Mouse (Mus musculus): Measurements from ENCODE around the gene Gm9758. TPM values are rescaled to one million over a fixed set of nuclear protein-coding genes. Genes with fewer than 3 reads are reported as not detected.
"Not testable (repeated sequence)": the region's sequence is repeated elsewhere in the genome, so short reads cannot be mapped to it uniquely, and the experiment has no call there.

Gm9758 gene
- not detected in 2 replicates for polyA plus RNA-seq (2016; fragmentation: Nextera tagmentation; extraction: Ambion mirVana)

GRCm38 (mm10) chr5:14914799-14915198, at the start of gene Gm9758:
Gene Gm9758, minus strand, starts transcription at chr5:14914899.
- not testable (repeated sequence) for H3K9me3 ChIP-seq; H3K27ac ChIP-seq; H3K27me3 ChIP-seq (replicated peaks); ATAC-seq (ENCODE audit: low FRiP score, low read depth); H3K4me2 ChIP-seq (replicated peaks); H3K36me3 ChIP-seq; H3K4me3 ChIP-seq; H3K9ac ChIP-seq; H3K4me1 ChIP-seq
- 61% methylated on average over 1 of the region's 1 CpGs for WGBS

- H3K27me3 ChIP-seq (replicated peaks); H3K36me3 ChIP-seq; H3K4me1 ChIP-seq; H3K4me3 ChIP-seq; H3K9ac ChIP-seq; ATAC-seq (ENCODE audit: low FRiP score, low read depth); H3K27ac ChIP-seq; H3K4me2 ChIP-seq (replicated peaks): not testable (repeated sequence)
- 81% methylated on average over 13 of the region's 13 CpGs for WGBS
- H3K9me3 ChIP-seq: peaks cover 11% of the 10 kb centered on the region
These were observed 49.1 kb upstream of the Gm9758 start for GRCm38 (mm10) chr5:14963821-14964220.

DNA sequence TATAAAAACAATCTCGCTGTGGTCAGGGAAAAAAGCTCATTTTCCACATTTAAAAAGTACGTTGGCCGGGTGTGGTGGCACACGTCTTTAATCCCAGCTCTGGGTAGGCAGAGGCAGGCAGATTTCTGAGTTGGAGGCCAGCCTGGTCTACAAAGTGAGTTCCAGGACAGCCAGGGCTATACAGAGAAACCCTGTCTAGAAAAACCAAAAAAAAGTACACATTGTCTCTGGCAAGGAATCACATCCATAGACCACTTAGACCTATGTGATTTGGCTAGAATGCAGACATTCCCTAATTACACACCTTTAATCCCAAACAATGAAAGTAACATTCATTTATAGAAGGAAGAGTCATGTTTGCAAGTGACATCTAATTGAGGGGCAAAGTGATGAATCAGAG, 46.8 kb upstream of the Gm9758 start:
- H3K27ac ChIP-seq; ATAC-seq (ENCODE audit: low FRiP score, low read depth); H3K9ac ChIP-seq; H3K27me3 ChIP-seq (replicated peaks); H3K4me3 ChIP-seq; H3K36me3 ChIP-seq; H3K4me1 ChIP-seq; H3K4me2 ChIP-seq (replicated peaks): not testable (repeated sequence)
- 78% methylated on average over 4 of the region's 4 CpGs for WGBS
- peaks cover 15% of the 10 kb centered on the region for H3K9me3 ChIP-seq

GRCm38 (mm10) chr5:14955928-14956706, 41.4 kb upstream of the Gm9758 start:
- not testable (repeated sequence) for H3K4me2 ChIP-seq (replicated peaks); H3K4me3 ChIP-seq; H3K9ac ChIP-seq; H3K27me3 ChIP-seq (replicated peaks); H3K4me1 ChIP-seq; H3K36me3 ChIP-seq; H3K27ac ChIP-seq
- peak; percentile 44; the same call in 1 of the 2 replicates for ATAC-seq (ENCODE audit: low FRiP score, low read depth)
- peaks cover 31% of the 10 kb centered on the region for H3K9me3 ChIP-seq
- WGBS: 94% methylated on average over 1 of the region's 1 CpGs

GRCm38 (mm10) chr5:14953587-14953986, 38.9 kb upstream of the Gm9758 start:
- not testable (repeated sequence) for H3K4me3 ChIP-seq; H3K36me3 ChIP-seq; H3K4me1 ChIP-seq; H3K9ac ChIP-seq; H3K4me2 ChIP-seq (replicated peaks); ATAC-seq (ENCODE audit: low FRiP score, low read depth); H3K27ac ChIP-seq; H3K27me3 ChIP-seq (replicated peaks)
- H3K9me3 ChIP-seq: peaks cover 31% of the 10 kb centered on the region

DNA sequence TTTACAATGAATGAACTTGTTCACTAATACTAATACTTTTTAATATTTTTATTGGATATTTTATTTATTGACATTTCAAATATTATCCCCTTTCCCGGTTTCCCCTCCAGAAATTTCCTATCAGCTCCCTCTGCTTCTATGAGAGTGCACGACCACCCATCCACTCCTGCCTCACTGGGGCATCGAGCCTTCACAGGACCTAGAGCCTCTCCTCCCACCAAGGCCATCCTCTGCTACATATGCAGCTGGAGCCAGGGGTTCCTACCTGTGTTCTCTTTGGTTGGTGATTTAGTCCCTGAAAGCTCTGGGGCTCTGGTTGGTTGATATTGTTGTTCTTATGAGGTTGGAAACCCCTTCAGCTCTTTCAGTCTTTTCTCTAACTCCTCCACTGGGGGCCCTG, 38.0 kb upstream of the Gm9758 start:
- not testable (repeated sequence) for H3K4me1 ChIP-seq; H3K9ac ChIP-seq; H3K27ac ChIP-seq; H3K27me3 ChIP-seq (replicated peaks); H3K4me2 ChIP-seq (replicated peaks); H3K36me3 ChIP-seq; ATAC-seq (ENCODE audit: low FRiP score, low read depth); H3K4me3 ChIP-seq
- peaks cover 34% of the 10 kb centered on the region for H3K9me3 ChIP-seq
- 77% methylated on average over 3 of the region's 3 CpGs for whole genome bisulfite sequencing

DNA sequence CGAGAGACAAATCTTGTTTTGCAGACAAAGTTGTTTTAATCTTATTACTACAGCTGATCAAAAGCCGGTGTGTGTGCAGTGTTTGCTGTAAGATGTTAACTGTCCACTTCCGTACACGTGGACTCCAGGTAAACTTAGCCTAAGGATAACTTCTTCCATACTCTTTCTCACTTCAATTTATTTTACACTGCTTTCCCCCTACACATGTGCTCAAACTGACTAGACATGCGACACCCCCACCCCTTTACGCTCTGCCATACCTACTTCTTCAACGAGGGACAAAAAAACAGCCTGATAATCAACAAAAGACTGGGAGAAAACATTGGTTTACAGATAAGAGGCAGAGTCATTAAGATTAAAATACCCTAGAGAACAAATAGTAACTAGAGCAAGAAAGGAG, 37.1 kb upstream of the Gm9758 start:
- not testable (repeated sequence) for H3K27ac ChIP-seq; H3K27me3 ChIP-seq (replicated peaks); H3K4me2 ChIP-seq (replicated peaks); H3K9ac ChIP-seq; H3K36me3 ChIP-seq; H3K4me1 ChIP-seq; H3K4me3 ChIP-seq
- H3K9me3 ChIP-seq: peaks cover 34% of the 10 kb centered on the region
- peak; percentile 49; the same call in 1 of the 2 replicates for ATAC-seq (ENCODE audit: low FRiP score, low read depth)
- 69% methylated on average over 7 of the region's 7 CpGs for WGBS

GRCm38 (mm10) chr5:14947482-14948198, 32.9 kb upstream of the Gm9758 start:
- H3K9ac ChIP-seq; H3K4me3 ChIP-seq; H3K27ac ChIP-seq; H3K36me3 ChIP-seq; H3K4me1 ChIP-seq; ATAC-seq (ENCODE audit: low FRiP score, low read depth); H3K4me2 ChIP-seq (replicated peaks); H3K27me3 ChIP-seq (replicated peaks): not testable (repeated sequence)
- 62% methylated on average over 4 of the region's 4 CpGs for WGBS
- peaks cover 14% of the 10 kb centered on the region for H3K9me3 ChIP-seq

DNA sequence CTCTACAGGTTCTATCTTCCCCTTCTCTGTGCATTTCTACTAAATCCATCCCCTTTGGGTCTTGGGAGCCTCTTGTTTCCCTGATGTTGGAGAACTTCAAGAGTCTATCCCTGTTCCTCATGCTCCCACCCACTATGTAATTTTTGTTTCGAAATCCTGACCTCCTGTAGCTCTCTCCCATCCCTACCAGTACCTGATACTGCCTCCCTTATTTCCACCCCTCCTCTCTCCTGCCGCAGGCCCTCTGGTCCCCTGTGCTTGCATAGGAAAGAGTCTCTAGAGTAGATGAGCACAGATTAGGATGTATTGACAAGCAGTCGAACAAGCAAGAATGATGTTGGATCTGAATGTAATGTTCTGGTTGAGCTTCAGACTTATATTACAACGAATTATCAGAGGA, 30.8 kb upstream of the Gm9758 start:
- H3K4me2 ChIP-seq (replicated peaks); ATAC-seq (ENCODE audit: low FRiP score, low read depth); H3K27ac ChIP-seq; H3K4me3 ChIP-seq; H3K4me1 ChIP-seq; H3K27me3 ChIP-seq (replicated peaks); H3K9ac ChIP-seq; H3K36me3 ChIP-seq: not testable (repeated sequence)
- WGBS: 71% methylated on average over 4 of the region's 4 CpGs
- H3K9me3 ChIP-seq: peaks cover 10% of the 10 kb centered on the region

DNA sequence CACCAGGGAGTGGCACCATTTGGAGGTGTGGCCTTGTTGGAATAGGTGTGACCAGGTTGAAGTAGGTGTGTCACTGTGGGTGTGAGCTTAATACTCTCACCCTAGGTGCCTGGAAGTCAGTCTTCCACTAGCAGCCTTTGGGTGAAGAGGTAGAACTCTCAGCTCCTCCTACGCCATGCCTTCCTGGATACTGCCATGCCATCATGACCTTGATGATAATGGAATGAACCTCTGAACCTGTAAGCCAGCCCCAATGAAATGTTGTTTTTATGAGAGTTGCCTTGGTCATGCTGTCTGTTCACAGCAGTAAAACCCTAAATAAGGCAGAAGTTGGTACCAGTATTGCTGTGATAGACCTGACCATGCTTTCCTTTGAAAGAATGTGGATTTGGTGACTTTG, 26.3 kb upstream of the Gm9758 start:
- H3K27ac ChIP-seq; ATAC-seq (ENCODE audit: low FRiP score, low read depth); H3K4me2 ChIP-seq (replicated peaks); H3K9ac ChIP-seq; H3K36me3 ChIP-seq; H3K4me3 ChIP-seq; H3K9me3 ChIP-seq; H3K27me3 ChIP-seq (replicated peaks); H3K4me1 ChIP-seq: not testable (repeated sequence)
- WGBS: 87% methylated on average over 1 of the region's 1 CpGs

GRCm38 (mm10) chr5:14938329-14938728, 23.6 kb upstream of the Gm9758 start, which contains the start of gene Speer4e:
Gene Speer4e, minus strand, starts transcription at chr5:14938429.
- not testable (repeated sequence) for H3K27me3 ChIP-seq (replicated peaks); H3K36me3 ChIP-seq; H3K4me3 ChIP-seq; H3K9me3 ChIP-seq; H3K9ac ChIP-seq; ATAC-seq (ENCODE audit: low FRiP score, low read depth); H3K27ac ChIP-seq; H3K4me1 ChIP-seq; H3K4me2 ChIP-seq (replicated peaks)
- WGBS: 52% methylated on average over 1 of the region's 1 CpGs

GRCm38 (mm10) chr5:14933721-14934120, 19.0 kb upstream of the Gm9758 start:
- not testable (repeated sequence) for H3K4me2 ChIP-seq (replicated peaks); H3K4me3 ChIP-seq; H3K27me3 ChIP-seq (replicated peaks); H3K9ac ChIP-seq; H3K36me3 ChIP-seq; ATAC-seq (ENCODE audit: low FRiP score, low read depth); H3K4me1 ChIP-seq; H3K27ac ChIP-seq; H3K9me3 ChIP-seq
- WGBS: 76% methylated on average over 5 of the region's 6 CpGs

DNA sequence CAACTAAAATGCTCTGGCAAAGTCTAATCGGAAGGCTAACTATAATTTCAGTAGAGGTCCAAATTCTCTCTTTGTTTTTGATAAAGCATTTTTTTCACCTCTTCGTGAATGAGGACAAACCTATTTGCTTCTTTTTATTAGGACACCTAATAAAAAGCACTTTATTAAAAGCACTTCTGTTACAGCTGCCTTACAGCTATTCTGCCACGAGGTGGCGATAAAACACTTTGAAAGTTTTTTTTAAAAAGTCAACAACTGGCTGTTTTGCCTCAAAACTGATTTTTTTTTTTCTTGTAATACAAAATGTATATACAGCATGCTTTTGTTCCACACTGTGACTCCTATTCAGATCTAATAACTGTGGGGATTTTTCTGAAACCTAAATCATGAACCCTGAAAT, 12.3 kb upstream of the Gm9758 start:
- not testable (repeated sequence) for H3K9me3 ChIP-seq; H3K4me2 ChIP-seq (replicated peaks); H3K27me3 ChIP-seq (replicated peaks); H3K4me3 ChIP-seq; H3K36me3 ChIP-seq; H3K27ac ChIP-seq; ATAC-seq (ENCODE audit: low FRiP score, low read depth); H3K9ac ChIP-seq; H3K4me1 ChIP-seq
- WGBS: 30% methylated on average over 4 of the region's 4 CpGs
